Mouse (Mus musculus) naive thymus-derived CD4-positive, alpha-beta T cell, adult 5 months (primary cell): ENCODE measurements around the gene Gm8882. TPM values are rescaled to one million over a fixed set of nuclear protein-coding genes. Genes with fewer than 3 reads are reported as not detected.

Source experiments
- polyA plus RNA-seq: library from polyadenylated mRNA; unstranded; fragments of 100-300 nt; shearing (Covaris generic); gene quantifications from one replicate; pipeline ENCODE4 v1.2.1, GENCODE M21; 2017

Gene Gm8882
- polyA plus RNA-seq: not detected

GRCm38 (mm10) chr6:132364034-132364433 is at the start of gene Gm8882:
Gene Gm8882, minus strand, starts transcription at chr6:132364134.

GRCm38 (mm10) chr6:132314657-132315056 is 49.3 kb downstream of the Gm8882 start, which contains the start of gene Prpmp5:
Gene Prpmp5, minus strand, starts transcription at chr6:132314757.

Other genes with a start within 250 kb of the Gm8882 start
- gene Prb1, start 153.6 kb downstream of the Gm8882 start, polyA plus RNA-seq: not detected
- not detected for gene Prpmp5, start 49.4 kb downstream of the Gm8882 start, polyA plus RNA-seq
- not detected for gene Prh1, start 205.7 kb upstream of the Gm8882 start, polyA plus RNA-seq
- not detected for gene Prp2, start 231.8 kb upstream of the Gm8882 start, polyA plus RNA-seq